8 mouse cellular contexts compared by ENCODE assay signal in the genomic region with DNA sequence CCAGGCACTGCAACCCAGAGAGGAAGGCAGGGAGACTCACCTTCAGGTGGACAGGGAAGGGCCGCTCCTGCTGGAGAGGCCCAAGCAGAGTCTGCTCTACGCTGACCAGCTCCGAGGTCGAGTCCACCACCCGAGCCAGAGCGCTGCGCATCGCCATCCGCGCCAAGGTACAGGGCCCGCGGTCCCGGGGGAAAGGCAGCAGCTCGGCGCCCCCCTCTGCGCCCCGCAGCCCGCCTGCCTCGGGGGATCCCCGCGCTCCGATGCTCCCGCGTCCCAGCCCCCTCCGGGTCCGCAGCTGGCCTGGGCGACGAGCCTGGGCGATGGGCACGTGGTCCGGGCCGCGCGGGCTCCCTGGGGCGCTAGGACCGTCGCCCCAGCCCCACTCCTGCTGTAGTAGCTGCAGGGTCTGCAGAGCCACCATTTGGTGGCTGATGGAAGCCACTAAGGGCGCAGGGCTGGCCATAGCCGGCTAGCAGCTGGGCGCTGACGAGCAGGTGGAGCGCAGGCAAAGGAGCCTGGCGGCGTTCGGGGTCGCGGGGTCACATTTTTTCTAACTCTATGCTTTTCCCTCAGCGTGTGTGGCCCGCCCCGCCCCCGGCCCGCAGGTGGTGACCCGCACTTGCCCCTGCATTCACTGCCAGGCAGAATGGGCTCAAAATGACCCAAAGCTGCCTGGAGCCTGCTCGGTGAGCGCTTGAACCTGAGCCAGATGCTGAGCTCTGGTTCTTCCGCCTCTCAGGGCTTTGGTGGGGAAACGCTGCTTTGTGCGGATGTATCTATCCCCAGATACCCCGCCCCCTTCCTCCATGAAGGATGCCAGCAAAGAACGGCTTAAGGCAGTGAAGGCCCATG. TPM values are rescaled to one million over a fixed set of nuclear protein-coding genes. Genes with fewer than 3 reads are reported as not detected.
DNase-seq lines count a peak whose midpoint lies in the region; ATAC-seq and TF ChIP-seq lines count a peak whose summit lies in the region.

A gene (plus strand): TSS at position 102 of the 852 bp plus-strand sequence.
A gene (minus strand): TSS at position 560 of the 852 bp plus-strand sequence.

- no peak for TF ChIP-seq EP300 in liver, postnatal 0 days (IDR thresholded peaks at IDR 0.05; ENCODE audit: low read depth)

- DNase-seq in adrenal gland, postnatal 36 days, result peak; percentile 1 to 37
- DNase-seq in embryonic facial prominence, embryonic 14.5 days (ENCODE audit: low spot score), result peak; percentile 76
- peak; percentile 13 to 46 for DNase-seq in heart, postnatal 14 days
- DNase-seq in kidney, postnatal 25 days, result peak; percentile 70 to 74
- DNase-seq in liver, postnatal 0 days, result peak; percentile 27
- peak; percentile 26 for DNase-seq in right cerebral cortex, postnatal 14 days
- DNase-seq in urinary bladder, adult 2 months (ENCODE audit: low spot score), result no peak

- H3K4me1 ChIP-seq in embryonic facial prominence, embryonic 14.5 days (ENCODE audit: control insufficient read depth, insufficient read depth, low read length), result peaks cover 9% of the 10 kb centered on the region
- H3K4me1 ChIP-seq in liver, postnatal 0 days (ENCODE audit: insufficient read depth), result peaks cover 7% of the 10 kb centered on the region

- H3K9me3 ChIP-seq in embryonic facial prominence, embryonic 14.5 days (ENCODE audit: control insufficient read depth, low read length), result no peaks in the 10 kb centered on the region
- no peaks in the 10 kb centered on the region for H3K9me3 ChIP-seq in liver, postnatal 0 days (ENCODE audit: low read length)

- peak; percentile 77 for ATAC-seq in CD4-positive, CD25-positive, alpha-beta regulatory T cell, adult 4 months
- ATAC-seq in embryonic facial prominence, embryonic 14.5 days (ENCODE audit: low read depth), result peak; percentile 73
- no peak; the same call in 1 of the 2 replicates for ATAC-seq in liver, postnatal 0 days

- no peak for TF ChIP-seq CTCF in liver, postnatal 0 days (IDR thresholded peaks at IDR 0.05; ENCODE audit: low read depth)

- H3K4me3 ChIP-seq in embryonic facial prominence, embryonic 14.5 days (ENCODE audit: low read depth, low read length), result peak within 1 kb of the TSS; percentile 49
- peak within 1 kb of the TSS; percentile 47 for H3K4me3 ChIP-seq in liver, postnatal 0 days (ENCODE audit: low read depth, low read length)

- no peaks in the 10 kb centered on the region for H3K36me3 ChIP-seq in embryonic facial prominence, embryonic 14.5 days (ENCODE audit: control insufficient read depth, insufficient read depth, low read length)
- H3K36me3 ChIP-seq in liver, postnatal 0 days (replicated peaks; ENCODE audit: insufficient read depth, low read length), result no peaks in the 10 kb centered on the region

- peaks cover 15% of the 10 kb centered on the region for H3K27me3 ChIP-seq in embryonic facial prominence, embryonic 14.5 days (replicated peaks; ENCODE audit: control insufficient read depth, insufficient read depth, low read length)
- peaks cover 10% of the 10 kb centered on the region; the same call in 1 of the 2 replicates for H3K27me3 ChIP-seq in liver, postnatal 0 days (ENCODE audit: insufficient read depth, low read length)

- under 1% methylated on average over 14 of the region's 60 CpGs for WGBS in embryonic facial prominence, embryonic 14.5 days
- WGBS in liver, postnatal 0 days (ENCODE audit: insufficient replicate concordance), result 2% methylated on average over 55 of the region's 60 CpGs

- H3K27ac ChIP-seq in embryonic facial prominence, embryonic 14.5 days (replicated peaks; ENCODE audit: low read depth, low read length), result no peak within 1 kb of the TSS
- H3K27ac ChIP-seq in liver, postnatal 0 days (ENCODE audit: low read depth), result no peak within 1 kb of the TSS

- peak within 1 kb of the TSS; percentile 99 for H3K4me2 ChIP-seq in embryonic facial prominence, embryonic 14.5 days (ENCODE audit: low read depth, low read length)
- peak within 1 kb of the TSS; percentile 79 for H3K4me2 ChIP-seq in liver, postnatal 0 days (ENCODE audit: low read depth, low read length)

- H3K9ac ChIP-seq in embryonic facial prominence, embryonic 14.5 days (ENCODE audit: low read depth, low read length), result peak within 1 kb of the TSS; percentile 68
- H3K9ac ChIP-seq in liver, postnatal 0 days (replicated peaks), result peak within 1 kb of the TSS; percentile 41

- intact Hi-C loops in heart, postnatal 14 days (cut with DNase I), result no loop called here

RNA-seq across cellular contexts. Expression of the first gene that starts in this region (rescaled TPM):
- polyA plus RNA-seq in CD4-positive, CD25-positive, alpha-beta regulatory T cell, adult 4 months (2017; shearing (Covaris generic)), result 10 to 100 TPM; 24.5 to 34.1 TPM
- 10 to 100 TPM; 13.3 to 17.5 TPM for total RNA-seq in adrenal gland, postnatal 36 days (2021)
- polyA plus RNA-seq in embryonic facial prominence, embryonic 14.5 days (2014; fragmentation: Nextera tagmentation; extraction: Ambion mirVana), result 53.8 and 62.9 TPM in 2 replicates
- total RNA-seq in heart, postnatal 14 days (2021), result 10 to 100 TPM; 10.3 to 13.0 TPM
- 40.2 and 40.8 TPM in 2 replicates for polyA plus RNA-seq in liver, postnatal 0 days (2015; fragmentation: Nextera tagmentation; extraction: Ambion mirVana)
- polyA plus RNA-seq in urinary bladder, adult 2 months (2012; rRNA removed), result 19.6 and 22.2 TPM in 2 replicates

RNA-seq across cellular contexts. Expression of the second gene that starts in this region (rescaled TPM):
- polyA plus RNA-seq in CD4-positive, CD25-positive, alpha-beta regulatory T cell, adult 4 months (2017; shearing (Covaris generic)), result not detected
- total RNA-seq in adrenal gland, postnatal 36 days (2021), result not detected
- polyA plus RNA-seq in embryonic facial prominence, embryonic 14.5 days (2014; fragmentation: Nextera tagmentation; extraction: Ambion mirVana), result 1.8 and 2.2 TPM in 2 replicates
- total RNA-seq in heart, postnatal 14 days (2021), result under 1 TPM in 1 of 2 experiments, not detected in 1; 0.17 TPM
- polyA plus RNA-seq in liver, postnatal 0 days (2015; fragmentation: Nextera tagmentation; extraction: Ambion mirVana), result 0.08 and 0.15 TPM in 2 replicates
- polyA plus RNA-seq in urinary bladder, adult 2 months (2012; rRNA removed), result 0.07 and 0.21 TPM in 2 replicates
